Mouse (Mus musculus): ENCODE results near the gene Gm15013.
"Not testable (repeated sequence)": the region's sequence is repeated elsewhere in the genome, so short reads cannot be mapped to it uniquely, and the experiment has no call there.

DNA sequence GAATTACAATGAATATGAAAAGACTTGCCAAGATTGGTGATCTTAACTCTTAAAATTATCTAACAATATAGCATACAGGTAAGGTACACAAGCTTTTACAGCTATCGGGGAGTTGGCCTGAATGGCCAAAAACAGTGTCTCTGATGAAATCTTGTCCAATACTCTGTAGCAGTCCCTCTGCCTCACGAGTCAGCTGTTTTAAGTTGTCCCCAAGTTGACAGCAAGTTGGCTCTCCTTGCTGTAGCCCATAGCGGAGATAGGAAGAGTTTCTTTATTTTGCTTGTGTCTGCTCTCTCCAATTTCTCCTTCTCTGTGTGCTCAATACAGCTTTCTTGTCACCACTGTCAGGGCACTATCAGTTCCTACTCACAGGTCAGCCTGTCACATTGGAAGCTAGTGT lies 44.4 kb upstream of the Gm15013 start:
- not testable (repeated sequence) for TF ChIP-seq CTCF (IDR thresholded peaks at IDR 0.05; ENCODE audit: low read depth, low read length); POLR2A (IDR thresholded peaks at IDR 0.05; ENCODE audit: extremely low read depth, insufficient read depth, low read length)

Data from liver, adult 2 months (tissue).